Mouse (Mus musculus): ENCODE measurements around the gene Rab40c.

- TF ChIP-seq CTCF (IDR thresholded peaks at IDR 0.05; ENCODE audit: extremely low read depth, insufficient read length, insufficient replicate concordance, low read depth, low read length) (no peak), POLR2A (IDR thresholded peaks at IDR 0.05; ENCODE audit: low read depth, low read length) (no peak)
Measured at GRCm38 (mm10) chr17:25866172-25866571, 53.4 kb downstream of the Rab40c start.
